Mouse (Mus musculus) kidney, postnatal 0 days (tissue): Measurements from ENCODE around the gene Ppef2. TPM values are rescaled to one million over a fixed set of nuclear protein-coding genes. Genes with fewer than 3 reads are reported as not detected.

Experiments used
- ATAC-seq: fragments of 200-750 bp; cut with Nextera tagmentation; replicated peaks from 2 replicates; pipeline ENCODE4 v1.8.0; 2017; ENCODE audit warnings: low read depth, moderate number of reproducible peaks, moderate TSS enrichment, moderate library complexity; ENCODE audit not compliant: low FRiP score
- DNase-seq: peaks from one replicate; pipeline ENCODE4 v3.0.0-alpha.2; 2016; ENCODE audit warnings: low spot score
- H3K27ac ChIP-seq: fragments of 300-500 bp; sonication (generic); 2 replicates; pipeline ENCODE4 v1.5.1; 2014; ENCODE audit warnings: mild to moderate bottlenecking
- H3K27me3 ChIP-seq: fragments of 300-500 bp; sonication (generic); 2 replicates; pipeline ENCODE4 v1.6.1; 2014; ENCODE audit warnings: low read length, mixed read lengths; ENCODE audit not compliant: insufficient read depth
- H3K36me3 ChIP-seq: fragments of 300-500 bp; sonication (generic); 2 replicates; pipeline ENCODE4 v1.6.1; 2014; ENCODE audit warnings: low read length, mixed read lengths; ENCODE audit not compliant: insufficient read depth
- H3K4me1 ChIP-seq: fragments of 300-500 bp; sonication (generic); replicated peaks from 2 replicates; pipeline ENCODE4 v1.6.1; 2014; ENCODE audit warnings: antibody characterized with exemption, low read length, mixed read lengths; ENCODE audit not compliant: insufficient read depth
- H3K4me2 ChIP-seq: fragments of 300-500 bp; sonication (generic); 2 replicates; pipeline ENCODE4 v1.6.1; 2014; ENCODE audit warnings: mild to moderate bottlenecking, low read length, moderate library complexity, mixed read lengths
- H3K4me3 ChIP-seq: fragments of 300-500 bp; sonication (generic); replicated peaks from 2 replicates; pipeline ENCODE4 v1.5.1; 2014; ENCODE audit warnings: low read depth, low read length
- H3K9ac ChIP-seq: fragments of 300-500 bp; sonication (generic); 2 replicates; pipeline ENCODE4 v1.6.1; 2014; ENCODE audit warnings: low read depth, low read length
- H3K9me3 ChIP-seq: fragments of 300-500 bp; sonication (generic); replicated peaks from 2 replicates; pipeline ENCODE4 v1.6.1; 2016; ENCODE audit warnings: low read length, inconsistent platforms, mixed read lengths
- CTCF ChIP-seq: IDR thresholded peaks from 2 replicates; pipeline ENCODE4 v1.5.1; 2016; ENCODE audit warnings: antibody characterized with exemption, low read depth, mild to moderate bottlenecking, moderate library complexity
- WGBS: fragments of 180-500 bp; shearing (Covaris S2); extraction: QIAGEN DNeasy Blood & Tissue Kit; methylation state at CpG from one replicate; pipeline ENCODE4 v1.1.7; 2014; 5-methylcytosine and 5-hydroxymethylcytosine counted together
- polyA plus RNA-seq: library from polyadenylated mRNA; unstranded; fragments of >200 nt; fragmentation: Nextera tagmentation; extraction: Ambion mirVana; gene quantifications from 2 replicates; pipeline ENCODE4 v1.2.1, GENCODE M21; 2015

Ppef2 gene
- polyA plus RNA-seq, 1 experiment from 2014 or later: 0.07 TPM

- Histone ChIP-seq H3K4me1 (peaks cover 6% of the 10 kb centered on the region; the same call in 1 of the 2 replicates), H3K9ac (no peak overlapping the region), H3K4me2 (no peak overlapping the region), H3K27ac (no peak overlapping the region), H3K27me3 (no peaks in the 10 kb centered on the region), H3K4me3 (no peak overlapping the region), H3K9me3 (no peaks in the 10 kb centered on the region), H3K36me3 (no peaks in the 10 kb centered on the region)
- no peak for TF ChIP-seq CTCF
- WGBS: 75% methylated on average over 8 of the region's 8 CpGs
- DNase-seq (no peak), ATAC-seq (no peak)
These were observed 6.6 kb upstream of the Ppef2 start for GRCm38 (mm10) chr5:92262646-92263045.

GRCm38 (mm10) chr5:92254476-92254875 lies 1.6 kb downstream of the Ppef2 start:
- peaks cover 13% of the 10 kb centered on the region; the same call in 1 of the 2 replicates for H3K4me1 ChIP-seq
- H3K4me2 ChIP-seq: no peak overlapping the region
- no peaks in the 10 kb centered on the region for H3K36me3 ChIP-seq
- no peak for TF ChIP-seq CTCF
- DNase-seq: no peak
- ATAC-seq: no peak
- no peak overlapping the region for H3K9ac ChIP-seq
- WGBS: 31% methylated on average over 6 of the region's 6 CpGs
- no peak overlapping the region for H3K27ac ChIP-seq
- H3K9me3 ChIP-seq: no peaks in the 10 kb centered on the region
- no peaks in the 10 kb centered on the region for H3K27me3 ChIP-seq
- no peak overlapping the region for H3K4me3 ChIP-seq

GRCm38 (mm10) chr5:92252797-92253343 lies 3.2 kb downstream of the Ppef2 start:
- peak; percentile 21 for DNase-seq
- WGBS: 30% methylated on average over 18 of the region's 18 CpGs
- H3K27ac ChIP-seq: no peak overlapping the region

GRCm38 (mm10) chr5:92252031-92252430 lies 4.0 kb downstream of the Ppef2 start:
- Histone ChIP-seq H3K36me3 (no peaks in the 10 kb centered on the region), H3K9me3 (no peaks in the 10 kb centered on the region), H3K9ac (no peak overlapping the region), H3K27me3 (no peaks in the 10 kb centered on the region), H3K4me2 (no peak overlapping the region), H3K4me1 (peaks cover 7% of the 10 kb centered on the region; the same call in 1 of the 2 replicates), H3K4me3 (no peak overlapping the region), H3K27ac (no peak overlapping the region)
- TF ChIP-seq CTCF: no peak
- no peak for DNase-seq
- ATAC-seq: no peak
- 89% methylated on average over 6 of the region's 6 CpGs for WGBS

More at GRCm38 (mm10) chr5:92252797-92253343, 3.2 kb downstream of the Ppef2 start:
- H3K4me2 ChIP-seq: no peak overlapping the region
- no peak overlapping the region for H3K9ac ChIP-seq
- peaks cover 13% of the 10 kb centered on the region; the same call in 1 of the 2 replicates for H3K4me1 ChIP-seq
- ATAC-seq: no peak
- peak; percentile 60 for TF ChIP-seq CTCF
- H3K9me3 ChIP-seq: no peaks in the 10 kb centered on the region
- no peaks in the 10 kb centered on the region for H3K27me3 ChIP-seq
- H3K4me3 ChIP-seq: no peak overlapping the region
- H3K36me3 ChIP-seq: no peaks in the 10 kb centered on the region

GRCm38 (mm10) chr5:92248614-92249013 lies 7.5 kb downstream of the Ppef2 start:
- no peak for TF ChIP-seq CTCF
- WGBS: 75% methylated on average over 11 of the region's 11 CpGs
- no peak overlapping the region for H3K4me2 ChIP-seq
- H3K9me3 ChIP-seq: no peaks in the 10 kb centered on the region
- H3K27me3 ChIP-seq: no peaks in the 10 kb centered on the region
- no peaks in the 10 kb centered on the region for H3K36me3 ChIP-seq
- H3K9ac ChIP-seq: no peak overlapping the region
- H3K27ac ChIP-seq: no peak overlapping the region
- ATAC-seq (no peak), DNase-seq (no peak)
- H3K4me3 ChIP-seq: no peak overlapping the region
- H3K4me1 ChIP-seq: no peaks in the 10 kb centered on the region

GRCm38 (mm10) chr5:92245483-92245882 lies 10.6 kb downstream of the Ppef2 start:
- 89% methylated on average over 9 of the region's 9 CpGs for WGBS
- TF ChIP-seq CTCF: no peak
- H3K4me1 ChIP-seq: no peaks in the 10 kb centered on the region
- no peak for ATAC-seq
- DNase-seq: no peak
- H3K27ac ChIP-seq: no peak overlapping the region
- no peak overlapping the region for H3K9ac ChIP-seq
- no peaks in the 10 kb centered on the region for H3K36me3 ChIP-seq
- H3K9me3 ChIP-seq: no peaks in the 10 kb centered on the region
- no peak overlapping the region for H3K4me2 ChIP-seq
- no peak overlapping the region for H3K4me3 ChIP-seq
- no peaks in the 10 kb centered on the region for H3K27me3 ChIP-seq

- Histone ChIP-seq H3K9ac (no peak overlapping the region), H3K9me3 (no peaks in the 10 kb centered on the region), H3K4me2 (no peak overlapping the region), H3K4me3 (no peak overlapping the region), H3K36me3 (no peaks in the 10 kb centered on the region), H3K27me3 (no peaks in the 10 kb centered on the region), H3K4me1 (no peaks in the 10 kb centered on the region), H3K27ac (no peak overlapping the region)
- no peak for TF ChIP-seq CTCF
- ATAC-seq (no peak), DNase-seq (no peak)
- WGBS: 94% methylated on average over 2 of the region's 2 CpGs
These were observed 11.2 kb downstream of the Ppef2 start for GRCm38 (mm10) chr5:92244900-92245299.
